In genomic region chrX:13346011-13346631, GRCm38 (mm10) we compare ENCODE assay signal across 8 mouse cellular contexts.
DNase-seq lines count a peak whose midpoint lies in the region; ATAC-seq lines count a peak whose summit lies in the region.

No protein-coding gene starts in this region.

- H3K4me1 ChIP-seq in liver, embryonic 12.5 days = peaks cover 7% of the 10 kb centered on the region
- H3K4me1 ChIP-seq in stomach, embryonic 14.5 days (ENCODE audit: control insufficient read depth, insufficient read depth, low read length) = no peaks in the 10 kb centered on the region

- ATAC-seq in liver, embryonic 12.5 days = peak; percentile 22; the same call in 1 of the 2 replicates
- 0 out of 2 replicates have a peak, but pooled peaks have one; percentile 5 for ATAC-seq in stomach, embryonic 14.5 days (ENCODE audit: insufficient number of reproducible peaks, insufficient read depth, low FRiP score, low read depth)

- no peaks in the 10 kb centered on the region for H3K36me3 ChIP-seq in liver, embryonic 12.5 days
- no peaks in the 10 kb centered on the region for H3K36me3 ChIP-seq in stomach, embryonic 14.5 days (ENCODE audit: control insufficient read depth, insufficient read depth, low read length)

- no peak overlapping the region for H3K9ac ChIP-seq in liver, embryonic 12.5 days
- H3K9ac ChIP-seq in stomach, embryonic 14.5 days (replicated peaks; ENCODE audit: low read depth, low read length) = no peak overlapping the region; the same call in 1 of the 2 replicates

- DNase-seq in adrenal gland, adult 2 months = peak; percentile 14
- no peak for DNase-seq in adrenal gland, postnatal 4 days (ENCODE audit: low spot score in 2 of 2)
- DNase-seq in right cerebral cortex, adult 2 months (ENCODE audit: low spot score in 2 of 2) = peak; percentile 5 to 6
- no peak for DNase-seq in right cerebral cortex, postnatal 14 days
- peak; percentile 10 to 30 for DNase-seq in heart, postnatal 10 days
- no peak for DNase-seq in gastrocnemius, postnatal 14 days

- H3K4me2 ChIP-seq in liver, embryonic 12.5 days = peak overlapping the region; percentile 66
- peak overlapping the region; percentile 36 for H3K4me2 ChIP-seq in stomach, embryonic 14.5 days (replicated peaks; ENCODE audit: low read depth, low read length)

- peak overlapping the region; percentile 50 for H3K4me3 ChIP-seq in liver, embryonic 12.5 days
- H3K4me3 ChIP-seq in stomach, embryonic 14.5 days (ENCODE audit: low read depth, low read length) = peak overlapping the region; percentile 25

- intact Hi-C loops in heart, postnatal 10 days (cut with DNase I) = loop anchor here (2.0 to 10.0 kb wide), 3 partner anchors 65 to 309 kb away; partner anchors contain the start of gene Ddx3x
- intact Hi-C loops in gastrocnemius, postnatal 14 days (cut with DNase I; ENCODE audit: low total_unique reads) = no loop called here

- WGBS in liver, embryonic 12.5 days (ENCODE audit: insufficient replicate concordance) = 16% methylated on average over 20 of the region's 21 CpGs
- whole genome bisulfite sequencing in stomach, embryonic 14.5 days = 12% methylated on average over 20 of the region's 21 CpGs

- peak overlapping the region; percentile 74 for H3K27ac ChIP-seq in liver, embryonic 12.5 days
- peak overlapping the region; percentile 86 for H3K27ac ChIP-seq in stomach, embryonic 14.5 days (ENCODE audit: low read length)

- H3K9me3 ChIP-seq in liver, embryonic 12.5 days (replicated peaks) = no peaks in the 10 kb centered on the region
- no peaks in the 10 kb centered on the region for H3K9me3 ChIP-seq in stomach, embryonic 14.5 days (ENCODE audit: control insufficient read depth, low read depth, low read length)

- H3K27me3 ChIP-seq in liver, embryonic 12.5 days (replicated peaks) = peaks cover 37% of the 10 kb centered on the region
- no peaks in the 10 kb centered on the region for H3K27me3 ChIP-seq in stomach, embryonic 14.5 days (ENCODE audit: control insufficient read depth, insufficient read depth, low read length)

Comparison
In these comparisons a context has a peak if more than half of its experiments do, and no peak if none do; other contexts are left out.
1. DNase-seq: peak in adrenal gland, adult 2 months (single experiment), right cerebral cortex, adult 2 months (2 of 2) and heart, postnatal 10 days (2 of 2); none in adrenal gland, postnatal 4 days (0 of 2), right cerebral cortex, postnatal 14 days (single experiment) and gastrocnemius, postnatal 14 days (single experiment).